In the genomic region with DNA sequence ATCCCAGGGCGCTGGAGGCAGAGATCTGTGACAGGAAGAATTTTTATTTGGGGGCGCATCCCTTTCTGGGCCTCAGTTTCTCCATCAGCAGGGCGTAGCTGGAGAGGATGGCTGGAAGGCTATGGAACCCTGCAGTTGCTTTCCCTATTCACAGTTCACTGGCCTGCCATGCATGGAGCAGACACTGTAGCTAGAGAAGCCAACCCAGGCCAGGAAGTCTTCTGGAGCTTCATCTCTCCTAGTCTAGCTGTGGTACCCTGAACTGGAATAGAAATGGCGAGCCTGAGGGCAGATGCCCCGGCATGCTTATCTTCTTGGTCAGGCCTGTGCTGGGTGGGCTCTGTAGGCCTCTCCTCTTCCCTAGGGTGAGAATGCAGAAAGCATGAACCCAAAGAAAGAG, we compare ENCODE assay signal across 8 mouse cellular contexts. TPM values are rescaled to one million over a fixed set of nuclear protein-coding genes. Genes with fewer than 3 reads are reported as not detected.
DNase-seq lines count a peak whose midpoint lies in the region; ATAC-seq lines count a peak whose summit lies in the region.

No protein-coding gene starts in this region.

- no peaks in the 10 kb centered on the region for H3K9me3 ChIP-seq in heart, embryonic 15.5 days (replicated peaks)
- no peaks in the 10 kb centered on the region for H3K9me3 ChIP-seq in embryonic facial prominence, embryonic 11.5 days (replicated peaks; ENCODE audit: control insufficient read depth, low read length)
- no peaks in the 10 kb centered on the region for H3K9me3 ChIP-seq in hindbrain, embryonic 15.5 days
- no peaks in the 10 kb centered on the region for H3K9me3 ChIP-seq in midbrain, embryonic 12.5 days

- peaks cover 37% of the 10 kb centered on the region for H3K4me1 ChIP-seq in heart, embryonic 15.5 days (replicated peaks)
- no peaks in the 10 kb centered on the region for H3K4me1 ChIP-seq in embryonic facial prominence, embryonic 11.5 days (ENCODE audit: control insufficient read depth, insufficient read depth, low read length)
- H3K4me1 ChIP-seq in hindbrain, embryonic 15.5 days (replicated peaks): peaks cover 17% of the 10 kb centered on the region; the same call in 1 of the 2 replicates
- peaks cover 12% of the 10 kb centered on the region; the same call in 1 of the 2 replicates for H3K4me1 ChIP-seq in midbrain, embryonic 12.5 days

- WGBS in heart, embryonic 15.5 days: 58% methylated on average over 5 of the region's 5 CpGs
- WGBS in embryonic facial prominence, embryonic 11.5 days: 71% methylated on average over 5 of the region's 5 CpGs
- WGBS in hindbrain, embryonic 15.5 days: 74% methylated on average over 5 of the region's 5 CpGs
- 75% methylated on average over 5 of the region's 5 CpGs for WGBS in midbrain, embryonic 12.5 days

- H3K9ac ChIP-seq in heart, embryonic 15.5 days: peak overlapping the region; percentile 62
- H3K9ac ChIP-seq in embryonic facial prominence, embryonic 11.5 days (replicated peaks; ENCODE audit: low read length): peak overlapping the region; percentile 60; the same call in 1 of the 2 replicates
- peak overlapping the region; percentile 52 for H3K9ac ChIP-seq in hindbrain, embryonic 15.5 days
- H3K9ac ChIP-seq in midbrain, embryonic 12.5 days (replicated peaks): peak overlapping the region; percentile 52; the same call in 1 of the 2 replicates

- peak overlapping the region; percentile 92 for H3K4me2 ChIP-seq in heart, embryonic 15.5 days
- H3K4me2 ChIP-seq in embryonic facial prominence, embryonic 11.5 days (ENCODE audit: low read depth, low read length): peak overlapping the region; percentile 85
- H3K4me2 ChIP-seq in hindbrain, embryonic 15.5 days: peak overlapping the region; percentile 82
- H3K4me2 ChIP-seq in midbrain, embryonic 12.5 days (replicated peaks): peak overlapping the region; percentile 76

- DNase-seq in heart, postnatal 10 days: no peak
- DNase-seq in embryonic facial prominence, embryonic 11.5 days (ENCODE audit: low spot score): no peak
- no peak for DNase-seq in left cerebral cortex, postnatal 36 days (ENCODE audit: low spot score in 2 of 2)
- no peak for DNase-seq in MN1 (ENCODE audit: low spot score)
- no peak for DNase-seq in cerebellum, adult 11-12 months

- H3K4me3 ChIP-seq in heart, embryonic 15.5 days: peak overlapping the region; percentile 68
- peak overlapping the region; percentile 48 for H3K4me3 ChIP-seq in embryonic facial prominence, embryonic 11.5 days (ENCODE audit: low read depth, low read length)
- peak overlapping the region; percentile 50 for H3K4me3 ChIP-seq in hindbrain, embryonic 15.5 days
- H3K4me3 ChIP-seq in midbrain, embryonic 12.5 days: peak overlapping the region; percentile 48

- H3K27me3 ChIP-seq in heart, embryonic 15.5 days: no peaks in the 10 kb centered on the region
- H3K27me3 ChIP-seq in embryonic facial prominence, embryonic 11.5 days (ENCODE audit: control insufficient read depth, insufficient read depth, low read length): no peaks in the 10 kb centered on the region
- no peaks in the 10 kb centered on the region for H3K27me3 ChIP-seq in hindbrain, embryonic 15.5 days
- peaks cover 7% of the 10 kb centered on the region; the same call in 1 of the 2 replicates for H3K27me3 ChIP-seq in midbrain, embryonic 12.5 days

- H3K27ac ChIP-seq in heart, embryonic 15.5 days: peak overlapping the region; percentile 65
- no peak overlapping the region for H3K27ac ChIP-seq in embryonic facial prominence, embryonic 11.5 days (replicated peaks; ENCODE audit: low read depth, low read length)
- H3K27ac ChIP-seq in hindbrain, embryonic 15.5 days (replicated peaks): no peak overlapping the region
- no peak overlapping the region for H3K27ac ChIP-seq in midbrain, embryonic 12.5 days (replicated peaks)

- ATAC-seq in heart, embryonic 15.5 days (replicated peaks; ENCODE audit: insufficient number of reproducible peaks, insufficient read depth, low FRiP score, low read depth): no peak
- no peak for ATAC-seq in embryonic facial prominence, embryonic 11.5 days (replicated peaks; ENCODE audit: insufficient number of reproducible peaks, low FRiP score, low TSS enrichment, low read depth)
- ATAC-seq in hindbrain, embryonic 15.5 days (ENCODE audit: low FRiP score, low read depth): no peak
- no peak for ATAC-seq in midbrain, embryonic 12.5 days (ENCODE audit: low FRiP score, low read depth)

- intact Hi-C loops in heart, postnatal 10 days (cut with DNase I): no loop called here
- intact Hi-C loops in left cerebral cortex, postnatal 36 days (cut with DNase I): no loop called here

- H3K36me3 ChIP-seq in heart, embryonic 15.5 days: no peaks in the 10 kb centered on the region; the same call in 1 of the 2 replicates
- no peaks in the 10 kb centered on the region for H3K36me3 ChIP-seq in embryonic facial prominence, embryonic 11.5 days (replicated peaks; ENCODE audit: control insufficient read depth, insufficient read depth, low read depth, low read length)
- H3K36me3 ChIP-seq in hindbrain, embryonic 15.5 days: no peaks in the 10 kb centered on the region
- H3K36me3 ChIP-seq in midbrain, embryonic 12.5 days: no peaks in the 10 kb centered on the region

RNA-seq across cellular contexts. Expression of a gene that starts 1.1 kb away (rescaled TPM):
- 751 and 850 TPM in 2 replicates for polyA plus RNA-seq in heart, embryonic 15.5 days (2015; fragmentation: Nextera tagmentation; extraction: Ambion mirVana)
- 100 to 1,000 TPM; 102 to 159 TPM for total RNA-seq in heart, postnatal 10 days (2021)
- 70.6 and 76.2 TPM in 2 replicates for polyA plus RNA-seq in embryonic facial prominence, embryonic 11.5 days (2014; fragmentation: Nextera tagmentation; extraction: Ambion mirVana)
- polyA plus RNA-seq in hindbrain, embryonic 15.5 days (2015; fragmentation: Nextera tagmentation; extraction: Ambion mirVana): 63.5 and 67.4 TPM in 2 replicates
- polyA plus RNA-seq in midbrain, embryonic 12.5 days (2016; fragmentation: Nextera tagmentation; extraction: Ambion mirVana): 36.1 and 39.7 TPM in 2 replicates
- 1 to 10 TPM; 7.9 to 8.9 TPM for total RNA-seq in left cerebral cortex, postnatal 36 days (2021)

RNA-seq across cellular contexts. Expression of a gene that starts 37.2 kb away (rescaled TPM):
- polyA plus RNA-seq in heart, embryonic 15.5 days (2015; fragmentation: Nextera tagmentation; extraction: Ambion mirVana): 497 and 753 TPM in 2 replicates
- total RNA-seq in heart, postnatal 10 days (2021): 100 to 1,000 TPM; 304 to 309 TPM
- 678 and 720 TPM in 2 replicates for polyA plus RNA-seq in embryonic facial prominence, embryonic 11.5 days (2014; fragmentation: Nextera tagmentation; extraction: Ambion mirVana)
- 770 and 780 TPM in 2 replicates for polyA plus RNA-seq in hindbrain, embryonic 15.5 days (2015; fragmentation: Nextera tagmentation; extraction: Ambion mirVana)
- polyA plus RNA-seq in midbrain, embryonic 12.5 days (2016; fragmentation: Nextera tagmentation; extraction: Ambion mirVana): 664 and 700 TPM in 2 replicates
- total RNA-seq in left cerebral cortex, postnatal 36 days (2021): 100 to 1,000 TPM; 231 to 246 TPM

RNA-seq across cellular contexts. Expression of a gene that starts 42.6 kb away (rescaled TPM):
- polyA plus RNA-seq in heart, embryonic 15.5 days (2015; fragmentation: Nextera tagmentation; extraction: Ambion mirVana): 17.5 and 24.7 TPM in 2 replicates
- 10 to 100 TPM; 24.4 to 27.0 TPM for total RNA-seq in heart, postnatal 10 days (2021)
- 7.4 and 9.6 TPM in 2 replicates for polyA plus RNA-seq in embryonic facial prominence, embryonic 11.5 days (2014; fragmentation: Nextera tagmentation; extraction: Ambion mirVana)
- polyA plus RNA-seq in hindbrain, embryonic 15.5 days (2015; fragmentation: Nextera tagmentation; extraction: Ambion mirVana): 10.2 and 12.2 TPM in 2 replicates
- 8.9 TPM in 2 replicates for polyA plus RNA-seq in midbrain, embryonic 12.5 days (2016; fragmentation: Nextera tagmentation; extraction: Ambion mirVana)
- 10 to 100 TPM; 29.0 to 32.0 TPM for total RNA-seq in left cerebral cortex, postnatal 36 days (2021)

RNA-seq across cellular contexts. Expression of a gene that starts 59.4 kb away (rescaled TPM):
- 20.3 and 24.3 TPM in 2 replicates for polyA plus RNA-seq in heart, embryonic 15.5 days (2015; fragmentation: Nextera tagmentation; extraction: Ambion mirVana)
- total RNA-seq in heart, postnatal 10 days (2021): 10 to 100 TPM; 33.4 to 37.1 TPM
- polyA plus RNA-seq in embryonic facial prominence, embryonic 11.5 days (2014; fragmentation: Nextera tagmentation; extraction: Ambion mirVana): 9.1 and 11.6 TPM in 2 replicates
- polyA plus RNA-seq in hindbrain, embryonic 15.5 days (2015; fragmentation: Nextera tagmentation; extraction: Ambion mirVana): 16.3 and 18.6 TPM in 2 replicates
- 12.6 and 13.6 TPM in 2 replicates for polyA plus RNA-seq in midbrain, embryonic 12.5 days (2016; fragmentation: Nextera tagmentation; extraction: Ambion mirVana)
- 10 to 100 TPM; 37.5 to 42.0 TPM for total RNA-seq in left cerebral cortex, postnatal 36 days (2021)
